8 mouse cellular contexts compared by ENCODE assay signal in genomic region chr6:135011734-135012116, GRCm38 (mm10). TPM values are rescaled to one million over a fixed set of nuclear protein-coding genes. Genes with fewer than 3 reads are reported as not detected.
DNase-seq lines count a peak whose midpoint lies in the region; ATAC-seq and TF ChIP-seq lines count a peak whose summit lies in the region.

No protein-coding gene starts in this region.

- no peak for TF ChIP-seq POLR2A in ES-Bruce4 (IDR thresholded peaks at IDR 0.05; ENCODE audit: insufficient read depth, low read length)

- H3K9ac ChIP-seq in ES-Bruce4 (ENCODE audit: low read depth, poor library complexity, severe bottlenecking): peak overlapping the region; percentile 84
- peak overlapping the region; percentile 81 for H3K9ac ChIP-seq in heart, postnatal 0 days (replicated peaks; ENCODE audit: low read depth, low read length)

- peak overlapping the region; percentile 75 for H3K4me3 ChIP-seq in heart, embryonic 10.5 days
- peak overlapping the region; percentile 89 for H3K4me3 ChIP-seq in ES-Bruce4 (ENCODE audit: low read depth, low read length)
- peak overlapping the region; percentile 83 for H3K4me3 ChIP-seq in heart, postnatal 0 days (ENCODE audit: low read depth, low read length)

- H3K27me3 ChIP-seq in heart, embryonic 10.5 days (ENCODE audit: insufficient read depth, poor library complexity, severe bottlenecking): no peaks in the 10 kb centered on the region
- H3K27me3 ChIP-seq in ES-Bruce4 (ENCODE audit: control insufficient read depth, insufficient read depth, low read length, poor library complexity, severe bottlenecking): no peaks in the 10 kb centered on the region
- no peaks in the 10 kb centered on the region for H3K27me3 ChIP-seq in heart, postnatal 0 days (ENCODE audit: control insufficient read depth, insufficient read depth, low read length)

- peaks cover 6% of the 10 kb centered on the region; the same call in 1 of the 2 replicates for H3K4me1 ChIP-seq in heart, embryonic 10.5 days
- H3K4me1 ChIP-seq in ES-Bruce4 (ENCODE audit: control insufficient read depth, insufficient read depth, low read length): no peaks in the 10 kb centered on the region
- peaks cover 6% of the 10 kb centered on the region; the same call in 1 of the 2 replicates for H3K4me1 ChIP-seq in heart, postnatal 0 days (ENCODE audit: control insufficient read depth, insufficient read depth)

- DNase-seq in heart, embryonic 10.5 days (ENCODE audit: low spot score): no peak
- no peak for DNase-seq in heart, adult 11 months
- DNase-seq in heart, postnatal 0 days (ENCODE audit: low spot score): no peak
- no peak for DNase-seq in retina, postnatal 1 day
- DNase-seq in cerebellum, postnatal 36 days: no peak
- no peak for DNase-seq in thymus, postnatal 10 days (ENCODE audit: low spot score in 2 of 2)

- no peak for TF ChIP-seq EP300 in ES-Bruce4 (IDR thresholded peaks at IDR 0.05; ENCODE audit: insufficient read depth, low read depth, low read length)
- TF ChIP-seq EP300 in heart, postnatal 0 days (IDR thresholded peaks at IDR 0.05; ENCODE audit: low read depth): 0 out of 2 replicates have a peak, but pooled peaks have one; percentile 16

- H3K36me3 ChIP-seq in heart, embryonic 10.5 days: peaks cover 32% of the 10 kb centered on the region
- peaks cover 29% of the 10 kb centered on the region for H3K36me3 ChIP-seq in ES-Bruce4 (ENCODE audit: control insufficient read depth, insufficient read depth, low read length, poor library complexity, severe bottlenecking)
- H3K36me3 ChIP-seq in heart, postnatal 0 days (replicated peaks; ENCODE audit: control insufficient read depth, insufficient read depth, low read length): peaks cover 33% of the 10 kb centered on the region

- peak; percentile 10; the same call in 1 of the 2 replicates for ATAC-seq in heart, postnatal 0 days (ENCODE audit: insufficient read depth, low read depth)
- ATAC-seq in megakaryocyte, adult 5-6 weeks (ENCODE audit: poor library complexity, severe bottlenecking): peak; percentile 7

- no peak for TF ChIP-seq CTCF in ES-Bruce4 (IDR thresholded peaks at IDR 0.05; ENCODE audit: low read depth, low read length)
- TF ChIP-seq CTCF in heart, postnatal 0 days (IDR thresholded peaks at IDR 0.05; ENCODE audit: low read depth): no peak

- WGBS in heart, embryonic 10.5 days: 2% methylated on average over 14 of the region's 14 CpGs
- WGBS in heart, postnatal 0 days: under 1% methylated on average over 14 of the region's 14 CpGs

- H3K9me3 ChIP-seq in heart, embryonic 10.5 days: no peaks in the 10 kb centered on the region
- no peaks in the 10 kb centered on the region for H3K9me3 ChIP-seq in ES-Bruce4 (replicated peaks; ENCODE audit: control insufficient read depth, insufficient read depth, low read length, poor library complexity, severe bottlenecking)
- no peaks in the 10 kb centered on the region for H3K9me3 ChIP-seq in heart, postnatal 0 days (replicated peaks; ENCODE audit: control insufficient read depth, low read length)

- peak overlapping the region; percentile 82 for H3K27ac ChIP-seq in heart, embryonic 10.5 days
- H3K27ac ChIP-seq in ES-Bruce4 (ENCODE audit: insufficient read depth, low read length): no peak overlapping the region
- peak overlapping the region; percentile 1; the same call in 1 of the 2 replicates for H3K27ac ChIP-seq in heart, postnatal 0 days (ENCODE audit: low read depth)

- peak overlapping the region; percentile 80 for H3K4me2 ChIP-seq in heart, postnatal 0 days (ENCODE audit: low read depth, low read length)

RNA-seq across cellular contexts. Expression of gene Ddx47, which starts 0.3 kb away (rescaled TPM):
- polyA plus RNA-seq in heart, embryonic 10.5 days (2016; fragmentation: Nextera tagmentation; extraction: Ambion mirVana): 75.6 and 99.1 TPM in 2 replicates
- polyA plus RNA-seq in ES-Bruce4 (2011; ENCODE audit: insufficient read depth, insufficient read length, low read depth, missing spikeins): 114 and 123 TPM in 2 replicates
- total RNA-seq in heart, postnatal 0 days (2014; rRNA removed; ENCODE audit: low replicate concordance): 24.5 and 35.8 TPM in 2 replicates
- 51.4 and 52.7 TPM in 2 replicates for polyA plus RNA-seq in heart, postnatal 0 days (2015; fragmentation: Nextera tagmentation; extraction: Ambion mirVana)
- total RNA-seq in megakaryocyte, adult 5-6 weeks (2015): 43.4 and 50.3 TPM in 2 replicates
- total RNA-seq in megakaryocyte, adult 5-6 weeks (2017): 62.6 and 74.5 TPM in 2 replicates

RNA-seq across cellular contexts. Expression of gene Apold1, which starts 30.2 kb away (rescaled TPM):
- 2.2 and 2.9 TPM in 2 replicates for polyA plus RNA-seq in heart, embryonic 10.5 days (2016; fragmentation: Nextera tagmentation; extraction: Ambion mirVana)
- 0.39 and 0.49 TPM in 2 replicates for polyA plus RNA-seq in ES-Bruce4 (2011; ENCODE audit: insufficient read depth, insufficient read length, low read depth, missing spikeins)
- total RNA-seq in heart, postnatal 0 days (2014; rRNA removed; ENCODE audit: low replicate concordance): 24.8 and 28.5 TPM in 2 replicates
- polyA plus RNA-seq in heart, postnatal 0 days (2015; fragmentation: Nextera tagmentation; extraction: Ambion mirVana): 6.9 and 9.2 TPM in 2 replicates
- 0.21 and 0.89 TPM in 2 replicates for total RNA-seq in megakaryocyte, adult 5-6 weeks (2015)
- 0.40 and 0.49 TPM in 2 replicates for total RNA-seq in megakaryocyte, adult 5-6 weeks (2017)

RNA-seq across cellular contexts. Expression of gene Gprc5a, which starts 53.7 kb away (rescaled TPM):
- polyA plus RNA-seq in heart, embryonic 10.5 days (2016; fragmentation: Nextera tagmentation; extraction: Ambion mirVana): 2.6 and 3.2 TPM in 2 replicates
- 46.0 and 48.4 TPM in 2 replicates for polyA plus RNA-seq in ES-Bruce4 (2011; ENCODE audit: insufficient read depth, insufficient read length, low read depth, missing spikeins)
- total RNA-seq in heart, postnatal 0 days (2014; rRNA removed; ENCODE audit: low replicate concordance): 0.12 TPM in 1 of 2 replicates, not detected in the other
- polyA plus RNA-seq in heart, postnatal 0 days (2015; fragmentation: Nextera tagmentation; extraction: Ambion mirVana): 2.3 and 2.5 TPM in 2 replicates
- 0.16 and 0.56 TPM in 2 replicates for total RNA-seq in megakaryocyte, adult 5-6 weeks (2015)
- 0.22 TPM in 1 of 2 replicates, not detected in the other for total RNA-seq in megakaryocyte, adult 5-6 weeks (2017)

Comparison
In these comparisons a context has a peak if more than half of its experiments do, and no peak if none do; other contexts are left out.
1. RNA of gene Gprc5a, which starts 53.7 kb away (polyA plus RNA-seq): 46.0 to 48.4 TPM in ES-Bruce4; 2.6 to 3.2 TPM in heart, embryonic 10.5 days and 2.3 to 2.5 TPM in heart, postnatal 0 days; every median in the first group is over 10 times any median in the second.
2. Peak in every context shown above with its lines, with median percentiles within 50 percentile points of each other: H3K4me3 ChIP-seq.